Mouse (Mus musculus) frontal cortex, postnatal 36 days (tissue): ENCODE measurements around the gene Aldh1l1.
A peak's percentile ranks its signal among the peaks of the same experiment; 100 is the strongest.

Experiments
- DNase-seq, 2 experiments: peaks; one replicate each; pipeline ENCODE4 v3.0.0; 2022; ENCODE audit warnings: low spot score in 2 of 2

Gene Aldh1l1

GRCm38 (mm10) chr6:90470947-90471541, 15.2 kb upstream of the Aldh1l1 start:
- peak; percentile 49 to 65 for DNase-seq

- no peak for DNase-seq
Measured at GRCm38 (mm10) chr6:90472079-90472478, 14.1 kb upstream of the Aldh1l1 start.

- DNase-seq, result no peak
Measured at GRCm38 (mm10) chr6:90472697-90473096, 13.5 kb upstream of the Aldh1l1 start.

GRCm38 (mm10) chr6:90473630-90474360, 12.4 kb upstream of the Aldh1l1 start:
- no peak for DNase-seq

- DNase-seq, result no peak
Measured at GRCm38 (mm10) chr6:90474361-90474750, 11.9 kb upstream of the Aldh1l1 start.

- no peak for DNase-seq
Measured at GRCm38 (mm10) chr6:90475176-90475853, 10.9 kb upstream of the Aldh1l1 start.

- DNase-seq, result no peak
Measured at GRCm38 (mm10) chr6:90475854-90476212, 10.4 kb upstream of the Aldh1l1 start.

- DNase-seq, result peak; percentile 46 to 53
Measured at GRCm38 (mm10) chr6:90476941-90477518, 9.2 kb upstream of the Aldh1l1 start.

GRCm38 (mm10) chr6:90484249-90484648, 2.0 kb upstream of the Aldh1l1 start:
- no peak for DNase-seq

GRCm38 (mm10) chr6:90484876-90485275, 1.4 kb upstream of the Aldh1l1 start:
- DNase-seq, result no peak

GRCm38 (mm10) chr6:90487531-90487930, 1.3 kb downstream of the Aldh1l1 start:
- DNase-seq, result no peak

GRCm38 (mm10) chr6:90489532-90489931, 3.3 kb downstream of the Aldh1l1 start:
- DNase-seq, result no peak

- DNase-seq, result peak in 1 of 2 experiments; percentile 26
Measured at GRCm38 (mm10) chr6:90490976-90491375, 4.7 kb downstream of the Aldh1l1 start.

- no peak for DNase-seq
Measured at GRCm38 (mm10) chr6:90491956-90492744, 5.9 kb downstream of the Aldh1l1 start.

GRCm38 (mm10) chr6:90494155-90494554, 7.9 kb downstream of the Aldh1l1 start:
- no peak for DNase-seq

GRCm38 (mm10) chr6:90494566-90494965, 8.3 kb downstream of the Aldh1l1 start:
- no peak for DNase-seq

- DNase-seq, result peak in 1 of 2 experiments; percentile 26
Measured at GRCm38 (mm10) chr6:90495282-90495912, 9.2 kb downstream of the Aldh1l1 start.

GRCm38 (mm10) chr6:90496217-90496616, 10.0 kb downstream of the Aldh1l1 start:
- DNase-seq, result no peak

GRCm38 (mm10) chr6:90499509-90499908, 13.3 kb downstream of the Aldh1l1 start:
- no peak for DNase-seq

GRCm38 (mm10) chr6:90501222-90501940, 15.2 kb downstream of the Aldh1l1 start:
- DNase-seq, result no peak

GRCm38 (mm10) chr6:90505906-90506305, 19.7 kb downstream of the Aldh1l1 start:
- DNase-seq, result no peak
